Mouse (Mus musculus): ENCODE measurements around the gene Cd6.

DNA sequence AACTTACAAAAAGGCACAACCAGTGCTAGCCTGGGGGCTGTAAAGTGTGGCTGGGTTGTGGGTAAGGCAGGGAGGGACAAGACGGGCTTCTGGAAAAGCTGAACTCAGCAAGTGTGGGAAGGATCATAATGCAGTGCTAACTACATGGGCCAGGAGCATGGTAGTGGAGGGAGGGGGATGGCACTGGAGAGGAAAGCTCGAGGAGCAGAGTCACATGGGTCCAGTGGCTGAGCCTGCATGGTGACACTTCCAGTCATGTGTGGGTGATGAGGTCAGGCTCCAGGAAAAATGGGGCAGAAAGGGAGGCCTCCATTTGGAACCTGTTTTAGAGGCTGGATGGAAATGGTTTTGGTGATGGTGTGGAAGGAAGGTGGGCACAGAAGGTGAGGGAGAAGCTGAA lies 26.7 kb upstream of the Cd6 start:
- TF ChIP-seq CTCF (IDR thresholded peaks at IDR 0.05; ENCODE audit: control insufficient read depth, insufficient read depth, low read length) (no peak), POLR2A (IDR thresholded peaks at IDR 0.05; ENCODE audit: borderline replicate concordance, control insufficient read depth, low read depth, low read length) (no peak)
